Mouse (Mus musculus): ENCODE measurements at regions not wholly inside any gene's neighbourhood (a gene's known extent, or its start where the extent isn't known, plus 50 kb on each side); places are given as distances from the start of the nearest gene placed in this dataset.

- no peak for TF ChIP-seq POLR2A (IDR thresholded peaks at IDR 0.05; ENCODE audit: borderline replicate concordance, low read depth, low read length)
- no peak for TF ChIP-seq CTCF (IDR thresholded peaks at IDR 0.05; ENCODE audit: low read depth, low read length)
These were observed 79.4 kb upstream of the Ccdc122 start for GRCm38 (mm10) chr14:76957136-76957535.

All from bone marrow macrophage, adult 2 months (primary cell).